Comparison of ENCODE assay signal across 21 mouse cellular contexts in genomic region chr8:117112261-117112660, GRCm38 (mm10). TPM values are rescaled to one million over a fixed set of nuclear protein-coding genes. Genes with fewer than 3 reads are reported as not detected.
DNase-seq lines count a peak whose midpoint lies in the region; ATAC-seq lines count a peak whose summit lies in the region.
"Had no signal": no experiment of that assay in that cellular context is flagged by ENCODE, and none has a peak within 500 bp of the region (broad histone marks: within the 10 kb centered on the region; RNA-seq: fewer than 3 reads in every experiment).

No protein-coding gene starts in this region.

- 66% methylated on average over 8 of the region's 8 CpGs for WGBS in limb, embryonic 11.5 days
- 67% methylated on average over 8 of the region's 8 CpGs for WGBS in limb, embryonic 10.5 days

- peaks cover 4% of the 10 kb centered on the region; the same call in 1 of the 2 replicates for H3K4me1 ChIP-seq in limb, embryonic 11.5 days (ENCODE audit: control insufficient read depth, insufficient read depth, low read length)
- H3K4me1 ChIP-seq in limb, embryonic 10.5 days = peaks cover 18% of the 10 kb centered on the region

- H3K27ac ChIP-seq in limb, embryonic 11.5 days (replicated peaks; ENCODE audit: low read depth, low read length) = no peak overlapping the region
- H3K27ac ChIP-seq in limb, embryonic 10.5 days = no peak overlapping the region
- H3K27ac ChIP-seq: heart, adult 2 months; kidney, postnatal 0 days; liver, embryonic 12.5 days; midbrain, embryonic 10.5 days had no signal

- no peaks in the 10 kb centered on the region for H3K9me3 ChIP-seq in limb, embryonic 11.5 days (ENCODE audit: control insufficient read depth, low read length)
- no peaks in the 10 kb centered on the region for H3K9me3 ChIP-seq in limb, embryonic 10.5 days (replicated peaks)
- H3K9me3 ChIP-seq: midbrain, embryonic 10.5 days had no signal

- DNase-seq in limb, embryonic 11.5 days (ENCODE audit: low spot score) = no peak
- DNase-seq in limb, embryonic 10.5 days (ENCODE audit: low spot score) = no peak
- DNase-seq in urinary bladder, postnatal 14 days (ENCODE audit: low spot score) = peak; percentile 52
- no peak for DNase-seq in urinary bladder, postnatal 10 days (ENCODE audit: low spot score)
- DNase-seq in lung, postnatal 36 days = peak; percentile 65
- no peak for DNase-seq in gastrocnemius, postnatal 4 days (ENCODE audit: low spot score in 2 of 2)
- no peak for DNase-seq in thymus, postnatal 14 days
- DNase-seq: adrenal gland, postnatal 10 days; cerebellum, adult 9-10 months had no signal

- no peak overlapping the region for H3K9ac ChIP-seq in limb, embryonic 11.5 days (ENCODE audit: low read length)
- H3K9ac ChIP-seq: liver, embryonic 12.5 days had no signal

- no peaks in the 10 kb centered on the region for H3K36me3 ChIP-seq in limb, embryonic 11.5 days (ENCODE audit: control insufficient read depth, insufficient read depth, low read length)
- no peaks in the 10 kb centered on the region for H3K36me3 ChIP-seq in limb, embryonic 10.5 days
- H3K36me3 ChIP-seq: midbrain, embryonic 10.5 days had no signal

- 0 out of 2 replicates have a peak, but pooled peaks have one; percentile 6 for ATAC-seq in limb, embryonic 11.5 days (ENCODE audit: insufficient number of reproducible peaks, low FRiP score, low TSS enrichment, low read depth)
- ATAC-seq: forebrain, embryonic 16.5 days; liver, embryonic 12.5 days had no signal

- H3K4me3 ChIP-seq in limb, embryonic 11.5 days (ENCODE audit: low read depth, low read length) = no peak overlapping the region
- H3K4me3 ChIP-seq in limb, embryonic 10.5 days = no peak overlapping the region
- H3K4me3 ChIP-seq: erythroblast, embryonic 14.5 days; heart, adult 2 months; liver, embryonic 12.5 days; midbrain, embryonic 10.5 days had no signal

- no peaks in the 10 kb centered on the region for H3K27me3 ChIP-seq in limb, embryonic 11.5 days (ENCODE audit: control insufficient read depth, insufficient read depth, low read length)
- no peaks in the 10 kb centered on the region for H3K27me3 ChIP-seq in limb, embryonic 10.5 days (ENCODE audit: low read depth, poor library complexity, severe bottlenecking)
- H3K27me3 ChIP-seq: liver, embryonic 12.5 days had no signal

- H3K4me2 ChIP-seq in limb, embryonic 11.5 days (ENCODE audit: low read depth, severe bottlenecking) = no peak overlapping the region
- H3K4me2 ChIP-seq: liver, embryonic 12.5 days had no signal

RNA-seq across cellular contexts. Expression of gene Bco1, which starts 16.6 kb away (rescaled TPM):
- not detected in 2 replicates for polyA plus RNA-seq in limb, embryonic 11.5 days (2014; fragmentation: Nextera tagmentation; extraction: Ambion mirVana)
- polyA plus RNA-seq in limb, embryonic 10.5 days (2016; fragmentation: Nextera tagmentation; extraction: Ambion mirVana) = not detected in 2 replicates
- under 1 TPM; 0.20 to 0.41 TPM for total RNA-seq in gastrocnemius, postnatal 4 days (2021)
- total RNA-seq: heart, adult 2 months; layer of hippocampus, postnatal 14 days; left cerebral cortex, postnatal 25 days had no signal
- polyA plus RNA-seq: C2C12; erythroblast, embryonic 14.5 days; heart, embryonic 16.5 days had no signal

RNA-seq across cellular contexts. Expression of gene Pkd1l2, which starts 30.0 kb away (rescaled TPM):
- not detected in 2 replicates for polyA plus RNA-seq in limb, embryonic 11.5 days (2014; fragmentation: Nextera tagmentation; extraction: Ambion mirVana)
- polyA plus RNA-seq in limb, embryonic 10.5 days (2016; fragmentation: Nextera tagmentation; extraction: Ambion mirVana) = not detected in 2 replicates
- under 1 TPM in 1 of 2 experiments, not detected in 1; 0.08 TPM for total RNA-seq in gastrocnemius, postnatal 4 days (2021)
- total RNA-seq: heart, adult 2 months had no signal
- polyA plus RNA-seq: C2C12; erythroblast, embryonic 14.5 days; forebrain, embryonic 16.5 days; heart, adult 2 months; heart, embryonic 16.5 days; hindbrain, embryonic 11.5 days; intestine, embryonic 14.5 days; kidney, postnatal 0 days had no signal

RNA-seq across cellular contexts. Expression of gene Gan, which starts 45.7 kb away (rescaled TPM):
- 2.4 and 2.8 TPM in 2 replicates for polyA plus RNA-seq in limb, embryonic 11.5 days (2014; fragmentation: Nextera tagmentation; extraction: Ambion mirVana)
- polyA plus RNA-seq in limb, embryonic 10.5 days (2016; fragmentation: Nextera tagmentation; extraction: Ambion mirVana) = 2.2 and 2.7 TPM in 2 replicates
- 1 to 10 TPM; 9.2 to 9.5 TPM for total RNA-seq in gastrocnemius, postnatal 4 days (2021)

Comparison
In these comparisons a context has a peak if more than half of its experiments do, and no peak if none do; other contexts are left out.
1. DNase-seq: peak in urinary bladder, postnatal 14 days (single experiment) and lung, postnatal 36 days (single experiment); none in limb, embryonic 11.5 days (single experiment), limb, embryonic 10.5 days (single experiment), urinary bladder, postnatal 10 days (single experiment), gastrocnemius, postnatal 4 days (0 of 2) and thymus, postnatal 14 days (single experiment).